Mouse (Mus musculus): ENCODE measurements around the gene Abce1. TPM values are rescaled to one million over a fixed set of nuclear protein-coding genes. Genes with fewer than 3 reads are reported as not detected.

Abce1 gene
- total RNA-seq, 2 experiments from 2014 or later: 43.4 to 53.7 TPM

GRCm38 (mm10) chr8:79649569-79649968 lies 62.0 kb downstream of the Abce1 start:
- ATAC-seq (replicated peaks; ENCODE audit: low FRiP score, poor library complexity, severe bottlenecking): no peak

- no peak for ATAC-seq (replicated peaks; ENCODE audit: low FRiP score, poor library complexity, severe bottlenecking)
Measured at GRCm38 (mm10) chr8:79641119-79641518, 70.4 kb downstream of the Abce1 start.

- peak; percentile 57 for ATAC-seq (replicated peaks; ENCODE audit: low FRiP score, poor library complexity, severe bottlenecking)
Measured at GRCm38 (mm10) chr8:79639586-79640451, 71.7 kb downstream of the Abce1 start, which contains the start of gene Otud4. Gene Otud4, plus strand, starts transcription at chr8:79639618.

- ATAC-seq (replicated peaks; ENCODE audit: low FRiP score, poor library complexity, severe bottlenecking): peak; percentile 95
Measured at GRCm38 (mm10) chr8:79638707-79639549, 72.6 kb downstream of the Abce1 start.

- ATAC-seq (replicated peaks; ENCODE audit: low FRiP score, poor library complexity, severe bottlenecking): no peak
Measured at GRCm38 (mm10) chr8:79638001-79638706, 73.4 kb downstream of the Abce1 start.

- ATAC-seq (replicated peaks; ENCODE audit: low FRiP score, poor library complexity, severe bottlenecking): no peak
Measured at GRCm38 (mm10) chr8:79637237-79637636, 74.3 kb downstream of the Abce1 start.

GRCm38 (mm10) chr8:79636151-79636550 lies 75.4 kb downstream of the Abce1 start:
- ATAC-seq (replicated peaks; ENCODE audit: low FRiP score, poor library complexity, severe bottlenecking): no peak

GRCm38 (mm10) chr8:79635491-79635890 lies 76.0 kb downstream of the Abce1 start:
- no peak for ATAC-seq (replicated peaks; ENCODE audit: low FRiP score, poor library complexity, severe bottlenecking)

Other genes with a start within 250 kb of the Abce1 start
- gene Otud4, start 72.1 kb downstream of the Abce1 start, total RNA-seq (2015; ENCODE audit: low replicate concordance): 22.2 and 47.2 TPM in 2 replicates
- 33.2 and 51.1 TPM in 2 replicates for gene Otud4, start 72.1 kb downstream of the Abce1 start, total RNA-seq (2017; ENCODE audit: low replicate concordance)
- gene Anapc10, start 80 bp upstream of the Abce1 start, total RNA-seq (2015; ENCODE audit: low replicate concordance): 7.2 and 9.6 TPM in 2 replicates
- gene Anapc10, start 80 bp upstream of the Abce1 start, total RNA-seq (2017; ENCODE audit: low replicate concordance): 2.1 and 6.2 TPM in 2 replicates